ENCODE assay signal across 7 mouse cellular contexts in the genomic region with DNA sequence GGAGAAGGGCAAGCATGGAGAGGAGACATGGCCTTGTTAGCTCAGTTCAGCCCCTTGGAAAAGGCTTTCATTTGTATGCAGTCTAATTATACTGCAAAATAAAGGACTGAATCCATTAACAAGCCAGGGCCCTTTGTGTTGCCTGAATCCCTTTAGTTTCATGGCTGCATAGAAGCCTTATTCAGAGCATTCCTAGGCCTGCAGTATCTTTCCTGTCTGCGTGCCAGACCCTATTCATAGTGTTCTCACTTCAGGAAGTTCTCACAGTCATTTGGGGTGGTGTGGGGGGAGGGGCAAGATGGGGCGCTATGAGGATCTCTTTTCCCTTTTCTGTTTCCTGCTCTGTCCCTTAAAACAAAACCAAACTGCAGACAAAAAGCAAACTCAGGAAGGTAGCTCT. TPM values are rescaled to one million over a fixed set of nuclear protein-coding genes. Genes with fewer than 3 reads are reported as not detected.
DNase-seq lines count a peak whose midpoint lies in the region; ATAC-seq and TF ChIP-seq lines count a peak whose summit lies in the region.

No protein-coding gene starts in this region.

- H3K36me3 ChIP-seq in hindbrain, embryonic 15.5 days, result no peaks in the 10 kb centered on the region
- H3K36me3 ChIP-seq in midbrain, embryonic 11.5 days (ENCODE audit: control insufficient read depth, insufficient read depth, low read length), result no peaks in the 10 kb centered on the region
- H3K36me3 ChIP-seq in stomach, postnatal 0 days (ENCODE audit: control insufficient read depth, insufficient read depth, low read length), result no peaks in the 10 kb centered on the region

- ATAC-seq in hindbrain, embryonic 15.5 days (ENCODE audit: low FRiP score, low read depth), result peak; percentile 83
- peak; percentile 95 for ATAC-seq in midbrain, embryonic 11.5 days (ENCODE audit: low FRiP score)
- no peak for ATAC-seq in stomach, postnatal 0 days (ENCODE audit: low FRiP score, low TSS enrichment)

- no peak for TF ChIP-seq EP300 in stomach, postnatal 0 days (optimal IDR thresholded peaks at IDR 0.05)

- no peaks in the 10 kb centered on the region for H3K9me3 ChIP-seq in hindbrain, embryonic 15.5 days
- H3K9me3 ChIP-seq in midbrain, embryonic 11.5 days (ENCODE audit: control insufficient read depth, low read length), result no peaks in the 10 kb centered on the region
- no peaks in the 10 kb centered on the region for H3K9me3 ChIP-seq in stomach, postnatal 0 days (ENCODE audit: control insufficient read depth, low read length)

- intact Hi-C loops in gastrocnemius, adult 2 months (cut with DNase I), result no loop called here

- no peak overlapping the region for H3K9ac ChIP-seq in hindbrain, embryonic 15.5 days
- peak overlapping the region; percentile 21; the same call in 1 of the 2 replicates for H3K9ac ChIP-seq in midbrain, embryonic 11.5 days (ENCODE audit: low read length)
- no peak overlapping the region for H3K9ac ChIP-seq in stomach, postnatal 0 days (ENCODE audit: low read length)

- no peaks in the 10 kb centered on the region for H3K27me3 ChIP-seq in hindbrain, embryonic 15.5 days
- no peaks in the 10 kb centered on the region for H3K27me3 ChIP-seq in midbrain, embryonic 11.5 days (ENCODE audit: control insufficient read depth, insufficient read depth, low read length)
- no peaks in the 10 kb centered on the region for H3K27me3 ChIP-seq in stomach, postnatal 0 days (ENCODE audit: control insufficient read depth, insufficient read depth, low read length)

- peak overlapping the region; percentile 22 for H3K4me2 ChIP-seq in hindbrain, embryonic 15.5 days
- H3K4me2 ChIP-seq in midbrain, embryonic 11.5 days, result peak overlapping the region; percentile 11; the same call in 1 of the 2 replicates
- H3K4me2 ChIP-seq in stomach, postnatal 0 days (replicated peaks; ENCODE audit: low read depth), result no peak overlapping the region

- TF ChIP-seq CTCF in gastrocnemius, adult 2 months (IDR thresholded peaks at IDR 0.05), result no peak
- no peak for TF ChIP-seq CTCF in stomach, postnatal 0 days (IDR thresholded peaks at IDR 0.05; ENCODE audit: low read depth)

- peak overlapping the region; percentile 52 for H3K27ac ChIP-seq in gastrocnemius, adult 2 months
- peak overlapping the region; percentile 73 for H3K27ac ChIP-seq in hindbrain, embryonic 15.5 days (replicated peaks)
- peak overlapping the region; percentile 65 for H3K27ac ChIP-seq in midbrain, embryonic 11.5 days (ENCODE audit: low read depth, low read length)
- H3K27ac ChIP-seq in stomach, postnatal 0 days (replicated peaks), result peak overlapping the region; percentile 35; the same call in 1 of the 2 replicates

- DNase-seq in ZHBTc4 (ENCODE audit: low read depth, low spot score), result peak; percentile 56
- DNase-seq in cerebellum, postnatal 36 days, result peak; percentile 30 to 34
- DNase-seq in gastrocnemius, adult 2 months, result peak; percentile 54
- peak; percentile 73 for DNase-seq in left cerebral cortex, adult 11 months (ENCODE audit: low spot score)
- DNase-seq in midbrain, embryonic 11.5 days (ENCODE audit: low spot score, missing footprints), result peak; percentile 97
- DNase-seq in stomach, postnatal 0 days (ENCODE audit: low spot score), result peak; percentile 20

- H3K4me1 ChIP-seq in hindbrain, embryonic 15.5 days (replicated peaks), result peaks cover 56% of the 10 kb centered on the region
- peaks cover 41% of the 10 kb centered on the region for H3K4me1 ChIP-seq in midbrain, embryonic 11.5 days (ENCODE audit: control insufficient read depth, insufficient read depth, low read length)
- no peaks in the 10 kb centered on the region for H3K4me1 ChIP-seq in stomach, postnatal 0 days (replicated peaks; ENCODE audit: control insufficient read depth, insufficient read depth)

- H3K4me3 ChIP-seq in gastrocnemius, adult 2 months, result peak overlapping the region; percentile 26; the same call in 1 of the 2 replicates
- no peak overlapping the region for H3K4me3 ChIP-seq in hindbrain, embryonic 15.5 days
- H3K4me3 ChIP-seq in midbrain, embryonic 11.5 days (ENCODE audit: low read depth, low read length), result no peak overlapping the region
- no peak overlapping the region for H3K4me3 ChIP-seq in stomach, postnatal 0 days (ENCODE audit: low read depth, low read length)

- WGBS in hindbrain, embryonic 15.5 days, result 7% methylated on average over 2 of the region's 2 CpGs
- WGBS in midbrain, embryonic 11.5 days, result 8% methylated on average over 2 of the region's 2 CpGs
- 39% methylated on average over 2 of the region's 2 CpGs for WGBS in stomach, postnatal 0 days

RNA-seq across cellular contexts. Expression of a gene that starts 28.1 kb away (rescaled TPM):
- total RNA-seq in gastrocnemius, adult 2 months (2021), result 1 to 10 TPM; 8.1 to 9.0 TPM
- polyA plus RNA-seq in hindbrain, embryonic 15.5 days (2015; fragmentation: Nextera tagmentation; extraction: Ambion mirVana), result 8.1 and 8.3 TPM in 2 replicates
- polyA plus RNA-seq in midbrain, embryonic 11.5 days (2014; fragmentation: Nextera tagmentation; extraction: Ambion mirVana), result 6.2 and 6.8 TPM in 2 replicates
- polyA plus RNA-seq in stomach, postnatal 0 days (2015; fragmentation: Nextera tagmentation; extraction: Ambion mirVana), result 1.3 and 1.5 TPM in 2 replicates

Comparison
In these comparisons a context has a peak if more than half of its experiments do, and no peak if none do; other contexts are left out.
1. DNase-seq: peak in every context shown above with its lines; median percentile 97 in midbrain, embryonic 11.5 days; 73 in left cerebral cortex, adult 11 months; 56 in ZHBTc4; 54 in gastrocnemius, adult 2 months; 32 in cerebellum, postnatal 36 days; 20 in stomach, postnatal 0 days.